Comparison of ENCODE assay signal across 15 mouse cellular contexts in genomic region chr19:44302901-44303300, GRCm38 (mm10). TPM values are rescaled to one million over a fixed set of nuclear protein-coding genes. Genes with fewer than 3 reads are reported as not detected.
A peak's percentile ranks its signal among the peaks of the same experiment; 100 is the strongest.
DNase-seq lines count a peak whose midpoint lies in the region; ATAC-seq and TF ChIP-seq lines count a peak whose summit lies in the region.
"Had no signal": no experiment of that assay in that cellular context is flagged by ENCODE, and none has a peak within 500 bp of the region (broad histone marks: within the 10 kb centered on the region; RNA-seq: fewer than 3 reads in every experiment).

No protein-coding gene starts in this region.

- DNase-seq in layer of hippocampus, adult 2 months (ENCODE audit: low spot score in 2 of 2), result no peak
- DNase-seq in layer of hippocampus, adult 8-10 months (ENCODE audit: low spot score in 2 of 2), result no peak
- peak; percentile 55 for DNase-seq in lung, postnatal 10 days
- DNase-seq in lung, adult 2 months, result no peak
- DNase-seq in urinary bladder, postnatal 14 days (ENCODE audit: low spot score), result no peak
- DNase-seq: adrenal gland, postnatal 25 days; thymus, adult 2 months had no signal

- H3K9ac ChIP-seq in embryonic facial prominence, embryonic 15.5 days, result no peak overlapping the region
- 0 out of 2 replicates have a peak overlapping the region, but pooled peaks have one; percentile 10 for H3K9ac ChIP-seq in neural tube, embryonic 15.5 days (replicated peaks)
- no peak overlapping the region for H3K9ac ChIP-seq in kidney, embryonic 16.5 days (replicated peaks; ENCODE audit: low read length)
- H3K9ac ChIP-seq: hindbrain, embryonic 12.5 days; liver, embryonic 14.5 days; midbrain, embryonic 12.5 days had no signal

- H3K9me3 ChIP-seq in embryonic facial prominence, embryonic 15.5 days (replicated peaks), result no peaks in the 10 kb centered on the region
- H3K9me3 ChIP-seq in neural tube, embryonic 15.5 days (replicated peaks), result no peaks in the 10 kb centered on the region
- no peaks in the 10 kb centered on the region for H3K9me3 ChIP-seq in kidney, embryonic 16.5 days (ENCODE audit: low read length)
- H3K9me3 ChIP-seq: hindbrain, embryonic 12.5 days; midbrain, embryonic 12.5 days had no signal

- peak overlapping the region; percentile 14 for H3K4me3 ChIP-seq in layer of hippocampus, adult 2 months
- H3K4me3 ChIP-seq in lung, adult 2 months (replicated peaks; ENCODE audit: extremely low read depth, low read depth, low read length), result no peak overlapping the region
- H3K4me3 ChIP-seq in embryonic facial prominence, embryonic 15.5 days (replicated peaks), result no peak overlapping the region
- H3K4me3 ChIP-seq in neural tube, embryonic 15.5 days (replicated peaks), result no peak overlapping the region
- H3K4me3 ChIP-seq in kidney, embryonic 16.5 days (ENCODE audit: low read length), result no peak overlapping the region
- H3K4me3 ChIP-seq: erythroblast, embryonic 14.5 days; hindbrain, embryonic 12.5 days; midbrain, embryonic 12.5 days had no signal

- peaks cover 94% of the 10 kb centered on the region for H3K36me3 ChIP-seq in embryonic facial prominence, embryonic 15.5 days
- H3K36me3 ChIP-seq in neural tube, embryonic 15.5 days, result peaks cover 95% of the 10 kb centered on the region
- peaks cover 92% of the 10 kb centered on the region for H3K36me3 ChIP-seq in kidney, embryonic 16.5 days (ENCODE audit: insufficient read depth, low read length)

- no peak overlapping the region for H3K4me2 ChIP-seq in embryonic facial prominence, embryonic 15.5 days (replicated peaks)
- peak overlapping the region; percentile 25 for H3K4me2 ChIP-seq in neural tube, embryonic 15.5 days
- H3K4me2 ChIP-seq in kidney, embryonic 16.5 days (replicated peaks; ENCODE audit: low read depth, low read length), result no peak overlapping the region
- H3K4me2 ChIP-seq: heart, embryonic 11.5 days; hindbrain, embryonic 12.5 days; midbrain, embryonic 12.5 days had no signal

- no peak for TF ChIP-seq CTCF in layer of hippocampus, adult 2 months (conservative IDR thresholded peaks at IDR 0.05)
- TF ChIP-seq CTCF in lung, adult 2 months (IDR thresholded peaks at IDR 0.05; ENCODE audit: insufficient read depth, low read length), result no peak

- 55% methylated on average over 11 of the region's 11 CpGs for WGBS in lung, adult 2 months
- 74% methylated on average over 11 of the region's 11 CpGs for WGBS in embryonic facial prominence, embryonic 15.5 days
- WGBS in neural tube, embryonic 15.5 days, result 79% methylated on average over 11 of the region's 11 CpGs
- WGBS in kidney, embryonic 16.5 days, result 78% methylated on average over 11 of the region's 11 CpGs

- no peak for ATAC-seq in embryonic facial prominence, embryonic 15.5 days (ENCODE audit: insufficient number of reproducible peaks, low FRiP score, low TSS enrichment, low read depth)
- ATAC-seq in neural tube, embryonic 15.5 days (ENCODE audit: low FRiP score), result no peak
- no peak for ATAC-seq in kidney, embryonic 16.5 days (ENCODE audit: low FRiP score, low TSS enrichment)

- H3K27ac ChIP-seq in layer of hippocampus, adult 2 months, result peak overlapping the region; percentile 43
- H3K27ac ChIP-seq in embryonic facial prominence, embryonic 15.5 days (replicated peaks), result 0 out of 2 replicates have a peak overlapping the region, but pooled peaks have one; percentile 0
- H3K27ac ChIP-seq in neural tube, embryonic 15.5 days (replicated peaks), result 0 out of 2 replicates have a peak overlapping the region, but pooled peaks have one; percentile 5
- H3K27ac ChIP-seq in kidney, embryonic 16.5 days (ENCODE audit: low read length), result no peak overlapping the region
- H3K27ac ChIP-seq: hindbrain, embryonic 12.5 days; liver, embryonic 14.5 days; midbrain, embryonic 12.5 days had no signal

- H3K27me3 ChIP-seq in embryonic facial prominence, embryonic 15.5 days, result no peaks in the 10 kb centered on the region
- H3K27me3 ChIP-seq in neural tube, embryonic 15.5 days (replicated peaks), result no peaks in the 10 kb centered on the region
- H3K27me3 ChIP-seq in kidney, embryonic 16.5 days (ENCODE audit: insufficient read depth, low read length), result no peaks in the 10 kb centered on the region
- H3K27me3 ChIP-seq: hindbrain, embryonic 12.5 days; midbrain, embryonic 12.5 days had no signal

- no peak for TF ChIP-seq POLR2A in lung, adult 2 months (IDR thresholded peaks at IDR 0.05; ENCODE audit: borderline replicate concordance, extremely low read depth, low read depth, low read length)

- H3K4me1 ChIP-seq in lung, adult 2 months (ENCODE audit: control insufficient read depth, insufficient read depth, low read length), result peaks cover 6% of the 10 kb centered on the region
- H3K4me1 ChIP-seq in embryonic facial prominence, embryonic 15.5 days, result peaks cover 63% of the 10 kb centered on the region
- peaks cover 93% of the 10 kb centered on the region for H3K4me1 ChIP-seq in neural tube, embryonic 15.5 days
- peaks cover 45% of the 10 kb centered on the region for H3K4me1 ChIP-seq in kidney, embryonic 16.5 days (ENCODE audit: insufficient read depth, low read length)

RNA-seq across cellular contexts. Expression of gene Scd2, which starts 9.4 kb away (rescaled TPM):
- total RNA-seq in layer of hippocampus, adult 2 months (2021), result 100 to 1,000 TPM; 597 to 622 TPM
- total RNA-seq in layer of hippocampus, adult 8-10 months (2022), result 100 to 1,000 TPM; 662 to 773 (median 703) TPM
- 289 and 384 TPM in 2 replicates for polyA plus RNA-seq in lung, adult 2 months (2012; rRNA removed)
- 179 and 181 TPM in 2 replicates for polyA plus RNA-seq in embryonic facial prominence, embryonic 15.5 days (2015; fragmentation: Nextera tagmentation; extraction: Ambion mirVana)
- 256 and 264 TPM in 2 replicates for polyA plus RNA-seq in neural tube, embryonic 15.5 days (2015; fragmentation: Nextera tagmentation; extraction: Ambion mirVana)
- 178 and 193 TPM in 2 replicates for polyA plus RNA-seq in kidney, embryonic 16.5 days (2015; fragmentation: Nextera tagmentation; extraction: Ambion mirVana)

RNA-seq across cellular contexts. Expression of gene Scd4, which starts 30.0 kb away (rescaled TPM):
- total RNA-seq in layer of hippocampus, adult 2 months (2021), result 1 to 10 TPM; 2.3 to 2.5 TPM
- total RNA-seq in layer of hippocampus, adult 8-10 months (2022), result 1 to 10 TPM; 2.3 to 3.0 (median 2.7) TPM
- polyA plus RNA-seq in lung, adult 2 months (2012; rRNA removed), result 0.46 and 0.97 TPM in 2 replicates
- polyA plus RNA-seq in embryonic facial prominence, embryonic 15.5 days (2015; fragmentation: Nextera tagmentation; extraction: Ambion mirVana), result 0.16 and 0.39 TPM in 2 replicates
- polyA plus RNA-seq in neural tube, embryonic 15.5 days (2015; fragmentation: Nextera tagmentation; extraction: Ambion mirVana), result 0.09 and 0.15 TPM in 2 replicates
- 0.12 and 0.17 TPM in 2 replicates for polyA plus RNA-seq in kidney, embryonic 16.5 days (2015; fragmentation: Nextera tagmentation; extraction: Ambion mirVana)
- polyA plus RNA-seq: erythroblast, embryonic 14.5 days had no signal
